Mouse (Mus musculus): ENCODE data around the gene Parn.

GRCm38 (mm10) chr16:13505055-13505454 is 162.9 kb downstream of the Parn start:
- TF ChIP-seq EP300 (IDR thresholded peaks at IDR 0.05; ENCODE audit: low read depth) (no peak), CTCF (IDR thresholded peaks at IDR 0.05; ENCODE audit: low read depth) (no peak)
